ENCODE assay signal across 21 mouse cellular contexts in genomic region chr17:80646843-80647242, GRCm38 (mm10).
A peak's percentile ranks its signal among the peaks of the same experiment; 100 is the strongest.
DNase-seq lines count a peak whose midpoint lies in the region; ATAC-seq lines count a peak whose summit lies in the region.
"Had no signal": no experiment of that assay in that cellular context is flagged by ENCODE, and none has a peak within 500 bp of the region (broad histone marks: within the 10 kb centered on the region; RNA-seq: fewer than 3 reads in every experiment).

No protein-coding gene starts in this region.

- WGBS in intestine, embryonic 15.5 days: 67% methylated on average over 5 of the region's 5 CpGs
- WGBS in intestine, embryonic 16.5 days: 74% methylated on average over 5 of the region's 5 CpGs
- 67% methylated on average over 5 of the region's 5 CpGs for WGBS in kidney, embryonic 16.5 days

- ATAC-seq in intestine, embryonic 15.5 days: peak; percentile 53; the same call in 1 of the 2 replicates
- ATAC-seq in intestine, embryonic 16.5 days: no peak
- ATAC-seq in kidney, embryonic 16.5 days (ENCODE audit: low FRiP score, low TSS enrichment): peak; percentile 91
- ATAC-seq: CD4-positive, CD25-positive, alpha-beta regulatory T cell, adult 4 months had no signal

- no peaks in the 10 kb centered on the region for H3K27me3 ChIP-seq in intestine, embryonic 15.5 days (replicated peaks)
- no peaks in the 10 kb centered on the region for H3K27me3 ChIP-seq in intestine, embryonic 16.5 days (replicated peaks; ENCODE audit: control insufficient read depth, insufficient read depth, low read length)
- H3K27me3 ChIP-seq in kidney, embryonic 16.5 days (ENCODE audit: insufficient read depth, low read length): no peaks in the 10 kb centered on the region
- H3K27me3 ChIP-seq: hindbrain, embryonic 13.5 days; limb, embryonic 12.5 days; liver, embryonic 13.5 days had no signal

- peaks cover 5% of the 10 kb centered on the region for H3K36me3 ChIP-seq in intestine, embryonic 15.5 days
- no peaks in the 10 kb centered on the region for H3K36me3 ChIP-seq in intestine, embryonic 16.5 days (ENCODE audit: control insufficient read depth, insufficient read depth, low read length)
- peaks cover 38% of the 10 kb centered on the region for H3K36me3 ChIP-seq in kidney, embryonic 16.5 days (ENCODE audit: insufficient read depth, low read length)

- no peak overlapping the region for H3K4me3 ChIP-seq in intestine, embryonic 15.5 days (replicated peaks)
- H3K4me3 ChIP-seq in intestine, embryonic 16.5 days (ENCODE audit: low read length): no peak overlapping the region
- no peak overlapping the region for H3K4me3 ChIP-seq in kidney, embryonic 16.5 days (ENCODE audit: low read length)
- H3K4me3 ChIP-seq: gastrocnemius, adult 2 months; hindbrain, embryonic 13.5 days; limb, embryonic 12.5 days; liver, embryonic 13.5 days; myocyte had no signal

- no peak overlapping the region for H3K9ac ChIP-seq in intestine, embryonic 15.5 days
- no peak overlapping the region for H3K9ac ChIP-seq in intestine, embryonic 16.5 days (ENCODE audit: low read depth, low read length)
- no peak overlapping the region for H3K9ac ChIP-seq in kidney, embryonic 16.5 days (replicated peaks; ENCODE audit: low read length)
- H3K9ac ChIP-seq: hindbrain, embryonic 13.5 days; limb, embryonic 12.5 days; liver, embryonic 13.5 days had no signal

- peak; percentile 32 for DNase-seq in cerebellum, adult 9-11 months
- no peak for DNase-seq in cerebellum, postnatal 4 days (ENCODE audit: low spot score in 2 of 2)
- DNase-seq in Muller cell, postnatal 12 days (ENCODE audit: inconsistent ontology term): peak; percentile 49
- DNase-seq in urinary bladder, postnatal 4 days (ENCODE audit: low spot score in 2 of 2): no peak
- DNase-seq in ovary, adult 18-20 months (ENCODE audit: low spot score): no peak
- DNase-seq: cerebellum, adult 8-10 months; gastrocnemius, adult 2 months; heart, postnatal 10 days; layer of hippocampus, adult 9-11 months; liver, embryonic 13.5 days; midbrain, embryonic 14.5 days; right cerebral cortex, postnatal 25 days; thymus, adult 18-20 months had no signal

- no peak overlapping the region for H3K27ac ChIP-seq in intestine, embryonic 15.5 days
- H3K27ac ChIP-seq in intestine, embryonic 16.5 days (ENCODE audit: low read length): no peak overlapping the region
- no peak overlapping the region for H3K27ac ChIP-seq in kidney, embryonic 16.5 days (ENCODE audit: low read length)
- H3K27ac ChIP-seq: gastrocnemius, adult 2 months; hindbrain, embryonic 13.5 days; limb, embryonic 12.5 days; liver, embryonic 13.5 days had no signal

- H3K9me3 ChIP-seq in intestine, embryonic 15.5 days: no peaks in the 10 kb centered on the region
- no peaks in the 10 kb centered on the region for H3K9me3 ChIP-seq in intestine, embryonic 16.5 days (ENCODE audit: control insufficient read depth, low read length)
- no peaks in the 10 kb centered on the region for H3K9me3 ChIP-seq in kidney, embryonic 16.5 days (ENCODE audit: low read length)
- H3K9me3 ChIP-seq: hindbrain, embryonic 13.5 days; limb, embryonic 12.5 days; liver, embryonic 13.5 days had no signal

- H3K4me2 ChIP-seq in intestine, embryonic 15.5 days (replicated peaks): no peak overlapping the region
- H3K4me2 ChIP-seq in intestine, embryonic 16.5 days (ENCODE audit: low read depth, low read length): no peak overlapping the region
- H3K4me2 ChIP-seq in kidney, embryonic 16.5 days (replicated peaks; ENCODE audit: low read depth, low read length): no peak overlapping the region
- H3K4me2 ChIP-seq: heart, embryonic 11.5 days; hindbrain, embryonic 13.5 days; limb, embryonic 12.5 days; liver, embryonic 13.5 days had no signal

- 0 out of 2 replicates have a peak, but pooled peaks cover 2% of the 10 kb centered on the region for H3K4me1 ChIP-seq in intestine, embryonic 15.5 days (replicated peaks)
- H3K4me1 ChIP-seq in intestine, embryonic 16.5 days (ENCODE audit: control insufficient read depth, insufficient read depth, low read length): peaks cover 2% of the 10 kb centered on the region; the same call in 1 of the 2 replicates
- H3K4me1 ChIP-seq in kidney, embryonic 16.5 days (ENCODE audit: insufficient read depth, low read length): no peaks in the 10 kb centered on the region
- H3K4me1 ChIP-seq: hindbrain, embryonic 13.5 days; limb, embryonic 12.5 days; liver, embryonic 13.5 days had no signal

Comparison
In these comparisons a context has a peak if more than half of its experiments do, and no peak if none do; other contexts are left out.
1. DNase-seq: peak in cerebellum, adult 9-11 months (single experiment) and Muller cell, postnatal 12 days (single experiment); none in cerebellum, postnatal 4 days (0 of 2), urinary bladder, postnatal 4 days (0 of 2) and ovary, adult 18-20 months (single experiment).